Mouse (Mus musculus) CH12.LX (cell line): ENCODE results near the gene Dlx3. TPM values are rescaled to one million over a fixed set of nuclear protein-coding genes. Genes with fewer than 3 reads are reported as not detected.

Experiments
- DNase-seq: peaks from one replicate; pipeline ENCODE4 v3.0.0-alpha.2; 2013; ENCODE audit errors: extremely low read depth
- H3K27ac ChIP-seq: 2 replicates; pipeline ENCODE4 v1.5.1; 2012; ENCODE audit warnings: low read depth, mild to moderate bottlenecking, control low read depth, moderate library complexity; ENCODE audit not compliant: insufficient read depth
- H3K27me3 ChIP-seq: replicated peaks from 2 replicates; pipeline ENCODE3; 2012; ENCODE audit warnings: inconsistent platforms
- H3K36me3 ChIP-seq, 2 experiments: replicated peaks in 1 of 2; 2 replicates each; pipeline versions ENCODE3 to v1.6.1; 2012; ENCODE audit warnings: inconsistent platforms in 1 of 2, low read length in 1 of 2, mild to moderate bottlenecking in 1 of 2, mixed read lengths in 1 of 2, moderate library complexity in 1 of 2; ENCODE audit not compliant: control insufficient read depth in 1 of 2, insufficient read depth in 1 of 2
- H3K4me1 ChIP-seq, 2 experiments: 2 replicates each; pipeline ENCODE4 v1.6.1; 2012; ENCODE audit warnings: inconsistent platforms in 1 of 2, moderate library complexity in 1 of 2; ENCODE audit not compliant: insufficient read depth in 2 of 2, control insufficient read depth in 1 of 2
- H3K4me2 ChIP-seq: 2 replicates; pipeline ENCODE4 v1.6.1; 2012; ENCODE audit warnings: low read depth, mild to moderate bottlenecking, control low read depth; ENCODE audit not compliant: poor library complexity, insufficient read depth, severe bottlenecking
- H3K4me3 ChIP-seq, 3 experiments: fragments of 150-350 bp in 1 of 3; sonication (generic) in 1 of 3; replicated peaks in 1 of 3; 2 replicates each; pipeline versions ENCODE3 to v1.5.1; 2011 to 2012; ENCODE audit warnings: low read depth in 2 of 3, low read length in 2 of 3, mild to moderate bottlenecking in 2 of 3, moderate library complexity in 2 of 3, control low read depth in 1 of 3, improper control_type of control experiment in 1 of 3, inconsistent platforms in 1 of 3, mixed read lengths in 1 of 3; ENCODE audit not compliant: poor library complexity in 1 of 3
- H3K79me2 ChIP-seq: replicated peaks from 2 replicates; pipeline ENCODE4 v1.6.1; 2012; ENCODE audit warnings: mild to moderate bottlenecking, moderate library complexity; ENCODE audit not compliant: control insufficient read depth, poor library complexity, insufficient read depth, severe bottlenecking; ENCODE audit errors: extremely low read depth
- H3K9ac ChIP-seq: 2 replicates; pipeline ENCODE4 v1.6.1; 2012; ENCODE audit warnings: low read depth, mild to moderate bottlenecking, control low read depth, moderate library complexity; ENCODE audit not compliant: insufficient read depth
- H3K9me3 ChIP-seq: replicated peaks from 2 replicates; pipeline ENCODE3; 2012; ENCODE audit warnings: low read length, inconsistent platforms, mixed read lengths
- BHLHE40 ChIP-seq: IDR thresholded peaks from 2 replicates; pipeline ENCODE4 v1.6.1; 2011; ENCODE audit warnings: mild to moderate bottlenecking, low read depth, low read length, improper control_type of control experiment
- CHD1 ChIP-seq: IDR thresholded peaks from 2 replicates; pipeline ENCODE4 v1.6.1; 2012; ENCODE audit warnings: low read depth, low read length, improper control_type of control experiment, inconsistent platforms
- CTCF ChIP-seq, 2 experiments: IDR thresholded peaks in 1 of 2; conservative IDR thresholded peaks in 1 of 2; 2 replicates each; pipeline ENCODE4 v1.5.1; 2011 to 2012; ENCODE audit warnings: low read depth in 2 of 2, low read length in 2 of 2, improper control_type of control experiment in 1 of 2, inconsistent platforms in 1 of 2, mild to moderate bottlenecking in 1 of 2, moderate library complexity in 1 of 2
- E2F4 ChIP-seq: IDR thresholded peaks from 2 replicates; pipeline ENCODE4 v1.6.1; 2011; ENCODE audit warnings: low read depth, low read length, improper control_type of control experiment; ENCODE audit not compliant: insufficient replicate concordance
- ELF1 ChIP-seq: IDR thresholded peaks from 2 replicates; pipeline ENCODE4 v1.6.1; 2014; ENCODE audit warnings: low read depth, mild to moderate bottlenecking, inconsistent platforms, low read length, improper control_type of control experiment
- EP300 ChIP-seq: IDR thresholded peaks from 2 replicates; pipeline ENCODE4 v1.6.1; 2011; ENCODE audit warnings: low read length, improper control_type of control experiment
- ETS1 ChIP-seq: conservative IDR thresholded peaks from 2 replicates; pipeline ENCODE4 v1.6.1; 2012; ENCODE audit warnings: low read depth, mild to moderate bottlenecking, inconsistent platforms, low read length, improper control_type of control experiment, moderate library complexity
- HCFC1 ChIP-seq: IDR thresholded peaks from 2 replicates; pipeline ENCODE4 v1.6.1; 2012; ENCODE audit warnings: low read depth, mild to moderate bottlenecking, inconsistent platforms, low read length, improper control_type of control experiment
- IRF4 ChIP-seq: IDR thresholded peaks from 2 replicates; pipeline ENCODE4 v1.6.1; 2014; ENCODE audit warnings: low read depth, mild to moderate bottlenecking, inconsistent platforms, low read length, improper control_type of control experiment
- JUN ChIP-seq: IDR thresholded peaks from 2 replicates; pipeline ENCODE4 v1.6.1; 2011; ENCODE audit warnings: low read depth, mild to moderate bottlenecking, low read length, improper control_type of control experiment, moderate library complexity; ENCODE audit not compliant: insufficient read depth
- JUND ChIP-seq: conservative IDR thresholded peaks from 2 replicates; pipeline ENCODE4 v1.6.1; 2011; ENCODE audit warnings: low read depth, low read length, improper control_type of control experiment
- KAT2A ChIP-seq: IDR thresholded peaks from 2 replicates; pipeline ENCODE4 v1.6.1; 2012; ENCODE audit warnings: low read length, improper control_type of control experiment, inconsistent platforms; ENCODE audit not compliant: insufficient replicate concordance
- MAFK ChIP-seq: IDR thresholded peaks from 2 replicates; pipeline ENCODE4 v1.6.1; 2011; ENCODE audit warnings: low read length, improper control_type of control experiment; ENCODE audit not compliant: insufficient replicate concordance
- MAZ ChIP-seq: IDR thresholded peaks from 2 replicates; pipeline ENCODE4 v1.6.1; 2012; ENCODE audit warnings: low read depth, mild to moderate bottlenecking, inconsistent platforms, low read length, improper control_type of control experiment, moderate library complexity
- MYC ChIP-seq: IDR thresholded peaks from 2 replicates; pipeline ENCODE4 v1.6.1; 2011; ENCODE audit warnings: low read depth, mild to moderate bottlenecking, improper control_type of control experiment, low read length
- POLR2A ChIP-seq: IDR thresholded peaks from 2 replicates; pipeline ENCODE4 v1.6.1; 2011; ENCODE audit warnings: low read depth, mild to moderate bottlenecking, improper control_type of control experiment, low read length
- RCOR1 ChIP-seq: conservative IDR thresholded peaks from 2 replicates; pipeline ENCODE4 v1.6.1; 2012; ENCODE audit warnings: low read depth, mild to moderate bottlenecking, inconsistent platforms, low read length, improper control_type of control experiment
- TBP ChIP-seq: conservative IDR thresholded peaks from 2 replicates; pipeline ENCODE4 v1.6.1; 2011; ENCODE audit warnings: low read depth, low read length, improper control_type of control experiment
- TCF12 ChIP-seq: IDR thresholded peaks from 2 replicates; pipeline ENCODE4 v1.6.1; 2014; ENCODE audit warnings: low read depth, mild to moderate bottlenecking, inconsistent platforms, low read length, improper control_type of control experiment
- UBTF ChIP-seq: IDR thresholded peaks from 2 replicates; pipeline ENCODE4 v1.6.1; 2012; ENCODE audit warnings: low read depth, mild to moderate bottlenecking, inconsistent platforms, low read length, improper control_type of control experiment, moderate library complexity
- USF1 ChIP-seq: IDR thresholded peaks from 2 replicates; pipeline ENCODE4 v1.6.1; 2014; ENCODE audit warnings: low read depth, mild to moderate bottlenecking, inconsistent platforms, low read length, improper control_type of control experiment
- ZKSCAN1 ChIP-seq: IDR thresholded peaks from 2 replicates; pipeline ENCODE4 v1.6.1; 2012; ENCODE audit warnings: low read depth, inconsistent platforms, low read length, improper control_type of control experiment, borderline replicate concordance
- ZMIZ1 ChIP-seq: IDR thresholded peaks from 2 replicates; pipeline ENCODE4 v1.6.1; 2012; ENCODE audit warnings: low read depth, mild to moderate bottlenecking, inconsistent platforms, low read length, improper control_type of control experiment
- ZNF384 ChIP-seq: IDR thresholded peaks from 2 replicates; pipeline ENCODE4 v1.6.1; 2012; ENCODE audit warnings: low read depth, low read length, improper control_type of control experiment, inconsistent platforms
- dilution Hi-C: fragments of 300-500 bp; cut with MboI; formaldehyde crosslinking; loops from 2 replicates; pipeline ENCODE4 v1.14.3; 2020; ENCODE audit warnings: low sequenced_read_pairs; ENCODE audit not compliant: extremely low pct_unique_long_range_greater_than_20kb, extremely low pct_ligation_motif_present
- in situ Hi-C: fragments of 300-500 bp; cut with MboI; formaldehyde crosslinking; loops from 3 replicates; pipeline ENCODE4 v1.14.3; 2019; ENCODE audit warnings: low sequenced_read_pairs, low pct_ligation_motif_present, low pct_unique_long_range_greater_than_20kb, mixed read lengths
- polyA plus RNA-seq: library from polyadenylated mRNA; unstranded; fragments of >175 nt; gene quantifications from 2 replicates; pipeline ENCODE4 v1.2.1, GENCODE M21; 2012; ENCODE audit warnings: low read depth; ENCODE audit not compliant: insufficient read length
- total RNA-seq, 2 experiments: library from RNA; depleted of rRNA; stranded (reverse); fragments of 300-350 nt in 1 of 2; fragments of >200 nt in 1 of 2; gene quantifications; 2 replicates each; pipeline ENCODE4 v1.2.3; 2012 to 2014

The Dlx3 gene
- total and polyA plus RNA-seq, 3 experiments, result 0.08 to 0.55 (median 0.17) TPM

GRCm38 (mm10) chr11:95100393-95100792 lies 19.5 kb upstream of the Dlx3 start (continued):
- 0 out of 2 replicates have a peak, but pooled peaks have one; percentile 26 for TF ChIP-seq TBP
- no peak for TF ChIP-seq USF1
- TF ChIP-seq IRF4, result peak; percentile 89
- TF ChIP-seq POLR2A, result peak; percentile 62
- TF ChIP-seq BHLHE40, result peak; percentile 60
- TF ChIP-seq HCFC1, result peak; percentile 46; the same call in 1 of the 2 replicates
- TF ChIP-seq TCF12, result peak; percentile 81
- peak; percentile 70 for TF ChIP-seq ETS1
- TF ChIP-seq JUND, result peak; percentile 47; the same call in 1 of the 2 replicates

DNA sequence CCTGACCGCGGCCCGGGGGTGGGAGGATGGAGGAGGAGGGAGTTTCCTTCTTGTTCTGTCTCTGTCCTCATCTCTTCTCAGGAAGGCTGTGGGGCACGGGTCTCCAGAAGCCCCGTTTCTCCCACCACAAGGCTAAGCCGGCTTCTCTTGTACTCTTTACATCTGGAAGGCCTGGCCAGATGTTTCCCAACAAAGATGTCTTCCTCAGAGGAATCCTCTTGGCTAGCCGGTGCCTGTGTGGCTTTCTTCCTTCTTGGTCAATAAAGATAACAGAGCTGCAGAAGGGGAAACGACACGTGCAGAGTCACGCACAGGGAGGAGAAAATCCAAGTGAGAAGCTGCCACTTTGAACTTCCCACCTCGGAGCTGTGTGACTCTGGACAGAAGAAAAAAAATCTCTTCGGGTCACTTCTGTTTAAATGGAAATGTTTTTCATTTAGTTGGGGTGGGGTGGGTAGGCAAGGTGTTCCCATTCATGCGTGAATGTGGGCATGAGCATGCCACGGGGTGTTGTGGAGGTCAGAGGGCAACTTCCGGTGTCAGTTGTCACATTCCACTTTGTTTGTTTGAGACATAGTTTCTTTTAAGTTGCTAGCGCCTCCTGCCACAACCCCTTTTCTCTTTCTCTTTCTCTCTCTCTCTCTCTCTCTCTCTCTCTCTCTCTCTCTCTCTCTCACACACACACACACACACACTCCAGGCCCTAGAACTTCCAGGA lies 18.7 kb upstream of the Dlx3 start:
- Histone ChIP-seq H3K4me2 (no peak overlapping the region; the same call in 1 of the 2 replicates), H3K79me2 (no peaks in the 10 kb centered on the region), H3K27ac (peak overlapping the region; percentile 91), H3K9me3 (peaks cover 6% of the 10 kb centered on the region), H3K4me3 (no peak overlapping the region), H3K36me3 (no peaks in the 10 kb centered on the region), H3K27me3 (no peaks in the 10 kb centered on the region)
- dilution Hi-C loops, result no loop called here
- no peak for DNase-seq
- TF ChIP-seq IRF4, result peak; percentile 4; the same call in 1 of the 2 replicates
- TF ChIP-seq BHLHE40, result peak; percentile 83
- TF ChIP-seq EP300, result no peak
- TF ChIP-seq UBTF, result peak; percentile 29; the same call in 1 of the 2 replicates
- peak; percentile 55 for TF ChIP-seq ELF1
- TF ChIP-seq RCOR1, result no peak
- TF ChIP-seq MYC, result 0 out of 2 replicates have a peak, but pooled peaks have one; percentile 38
- TF ChIP-seq TCF12, result peak; percentile 13; the same call in 1 of the 2 replicates
- TF ChIP-seq, all 38 proteins: peak for 6
- Histone ChIP-seq H3K9ac (peak overlapping the region; percentile 10; the same call in 1 of the 2 replicates), H3K4me1 (peaks cover 56 to 93% of the 10 kb centered on the region in 2 experiments)
- in situ Hi-C loops, result no loop called here

DNA sequence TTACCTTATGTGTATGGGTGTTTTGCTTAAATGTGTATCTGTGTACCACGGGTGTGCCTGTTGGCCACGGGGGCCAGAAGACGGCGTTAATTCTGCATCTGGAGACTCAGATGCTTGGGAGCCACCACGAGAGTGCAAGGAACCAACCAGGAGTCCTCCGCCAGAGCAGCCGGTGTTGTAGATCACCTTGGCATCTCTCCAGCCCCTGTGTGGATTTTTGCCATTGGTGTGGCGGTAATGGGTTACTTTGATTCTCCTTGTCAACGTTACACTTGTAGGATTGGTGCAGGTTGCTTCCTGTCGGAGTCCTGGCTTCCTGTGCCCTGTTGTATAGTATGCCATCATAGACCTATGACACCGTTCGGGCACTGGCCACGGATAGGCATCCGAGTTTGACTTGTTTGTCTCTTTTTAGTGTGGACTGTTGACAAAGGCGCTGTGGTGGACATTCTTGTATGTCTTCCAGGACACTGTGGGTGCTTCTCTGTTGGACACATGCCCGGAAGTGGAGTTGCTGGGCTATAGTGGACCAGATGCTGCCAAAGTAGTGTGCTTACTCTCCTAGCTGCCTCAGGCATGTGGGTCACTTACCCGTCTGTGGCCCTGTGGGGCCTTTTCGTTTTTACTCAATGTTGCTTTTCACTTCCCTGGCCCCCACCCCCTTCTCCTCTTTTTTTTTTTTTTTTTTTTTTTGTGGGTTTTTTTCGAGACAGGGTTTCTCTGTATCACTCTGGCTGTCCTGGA lies 17.6 kb upstream of the Dlx3 start:
- Histone ChIP-seq H3K27me3 (no peaks in the 10 kb centered on the region), H3K27ac (peak overlapping the region; percentile 30; the same call in 1 of the 2 replicates), H3K36me3 (no peaks in the 10 kb centered on the region), H3K4me1 (peaks cover 52 to 92% of the 10 kb centered on the region in 2 experiments), H3K4me2 (no peak overlapping the region), H3K9ac (no peak overlapping the region), H3K4me3 (no peak overlapping the region), H3K9me3 (peaks cover 6% of the 10 kb centered on the region), H3K79me2 (no peaks in the 10 kb centered on the region)
- dilution Hi-C loops, result no loop called here
- in situ Hi-C loops, result no loop called here
- DNase-seq, result no peak
- TF ChIP-seq TCF12, result peak; percentile 93
- TF ChIP-seq KAT2A, result no peak
- TF ChIP-seq EP300, result peak; percentile 94
- peak; percentile 98 for TF ChIP-seq ZNF384
- peak; percentile 99 for TF ChIP-seq MAZ
- peak; percentile 37; the same call in 1 of the 2 replicates for TF ChIP-seq HCFC1
- TF ChIP-seq JUN, result peak; percentile 80
- peak; percentile 52 for TF ChIP-seq POLR2A
- no peak for TF ChIP-seq CHD1
- TF ChIP-seq ZKSCAN1, result no peak; the same call in 1 of the 2 replicates
- no peak for TF ChIP-seq ZMIZ1
- peak; percentile 88 for TF ChIP-seq JUND
- TF ChIP-seq USF1, result no peak
- TF ChIP-seq E2F4, result no peak
- no peak for TF ChIP-seq MAFK
- peak; percentile 76 for TF ChIP-seq ETS1
- TF ChIP-seq IRF4, result peak; percentile 99
- TF ChIP-seq RCOR1, result peak; percentile 80; the same call in 1 of the 2 replicates
- TF ChIP-seq CTCF (conservative IDR thresholded peaks at IDR 0.05 in 1 of 2, IDR thresholded peaks at IDR 0.05 in 1 of 2; ENCODE audit: low read depth in 2 of 2, low read length in 2 of 2), result no peak
